Comparison of ENCODE assay signal across 16 mouse cellular contexts in the genomic region with DNA sequence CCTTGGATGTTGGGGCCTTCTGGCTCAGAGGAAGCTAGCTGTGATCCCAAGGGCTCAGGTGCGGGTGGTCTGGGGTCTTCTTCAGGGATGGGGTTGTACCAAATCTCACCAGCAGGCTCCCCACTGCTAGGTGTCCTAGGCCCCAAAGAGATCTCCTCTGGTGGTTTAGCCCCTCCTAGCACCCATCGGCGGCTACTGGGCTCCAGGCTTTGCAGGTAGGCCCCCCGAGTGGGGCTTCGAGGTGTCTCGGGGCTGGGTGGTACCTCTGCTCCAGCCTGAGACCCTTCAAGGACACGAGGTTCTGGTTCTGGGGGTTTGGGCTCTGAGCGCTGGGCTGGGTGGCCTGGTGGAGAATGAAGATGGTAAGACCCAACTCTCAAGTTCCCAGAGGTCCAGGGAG. TPM values are rescaled to one million over a fixed set of nuclear protein-coding genes. Genes with fewer than 3 reads are reported as not detected.
DNase-seq lines count a peak whose midpoint lies in the region; ATAC-seq and TF ChIP-seq lines count a peak whose summit lies in the region.
"Had no signal": no experiment of that assay in that cellular context is flagged by ENCODE, and none has a peak within 500 bp of the region (broad histone marks: within the 10 kb centered on the region; RNA-seq: fewer than 3 reads in every experiment).

No protein-coding gene starts in this region.

- 88% methylated on average over 8 of the region's 8 CpGs for WGBS in lung, embryonic 14.5 days
- 87% methylated on average over 8 of the region's 8 CpGs for WGBS in embryonic facial prominence, embryonic 14.5 days
- WGBS in liver, embryonic 12.5 days (ENCODE audit: insufficient replicate concordance): 82% methylated on average over 8 of the region's 8 CpGs

- H3K27ac ChIP-seq in lung, embryonic 14.5 days (ENCODE audit: low read depth): peak overlapping the region; percentile 94; the same call in 1 of the 2 replicates
- 0 out of 2 replicates have a peak overlapping the region, but pooled peaks have one; percentile 89 for H3K27ac ChIP-seq in embryonic facial prominence, embryonic 14.5 days (replicated peaks; ENCODE audit: low read depth, low read length)
- H3K27ac ChIP-seq in liver, embryonic 12.5 days: no peak overlapping the region
- H3K27ac ChIP-seq: hindbrain, embryonic 13.5 days; neural tube, embryonic 12.5 days had no signal

- H3K4me3 ChIP-seq in lung, embryonic 14.5 days (ENCODE audit: low read depth, low read length): peak overlapping the region; percentile 76
- H3K4me3 ChIP-seq in embryonic facial prominence, embryonic 14.5 days (ENCODE audit: low read depth, low read length): peak overlapping the region; percentile 69
- no peak overlapping the region for H3K4me3 ChIP-seq in liver, embryonic 12.5 days
- H3K4me3 ChIP-seq: megakaryocyte, embryonic 14.5 days had no signal

- H3K4me1 ChIP-seq in lung, embryonic 14.5 days (ENCODE audit: insufficient read depth): peaks cover 4% of the 10 kb centered on the region; the same call in 1 of the 2 replicates
- 0 out of 2 replicates have a peak, but pooled peaks cover 6% of the 10 kb centered on the region for H3K4me1 ChIP-seq in embryonic facial prominence, embryonic 14.5 days (ENCODE audit: control insufficient read depth, insufficient read depth, low read length)
- H3K4me1 ChIP-seq in liver, embryonic 12.5 days: 0 out of 2 replicates have a peak, but pooled peaks cover 3% of the 10 kb centered on the region

- peak overlapping the region; percentile 90 for H3K9ac ChIP-seq in lung, embryonic 14.5 days
- H3K9ac ChIP-seq in embryonic facial prominence, embryonic 14.5 days (ENCODE audit: low read depth, low read length): peak overlapping the region; percentile 87
- H3K9ac ChIP-seq in liver, embryonic 12.5 days: no peak overlapping the region
- H3K9ac ChIP-seq: neural tube, embryonic 12.5 days had no signal

- ATAC-seq in lung, embryonic 14.5 days (ENCODE audit: insufficient read depth): no peak
- ATAC-seq in embryonic facial prominence, embryonic 14.5 days (ENCODE audit: low read depth): no peak
- no peak for ATAC-seq in liver, embryonic 12.5 days
- no peak for ATAC-seq in inflammation-experienced regulatory T-cells, adult 6 months

- DNase-seq in gastrocnemius, postnatal 10 days: peak; percentile 11
- no peak for DNase-seq in gastrocnemius, postnatal 4 days (ENCODE audit: low spot score in 2 of 2)
- no peak for DNase-seq in lung, embryonic 14.5 days
- DNase-seq in lung, postnatal 25 days (ENCODE audit: low spot score): no peak
- no peak for DNase-seq in embryonic facial prominence, embryonic 14.5 days (ENCODE audit: low spot score)
- DNase-seq in adrenal gland, postnatal 14 days: no peak
- DNase-seq: adrenal gland, adult 8-10 months; cerebellum, adult 11 months; right cerebral cortex, postnatal 14 days had no signal

- no peak for TF ChIP-seq CTCF in lung, embryonic 14.5 days (IDR thresholded peaks at IDR 0.05; ENCODE audit: low read depth)

- H3K36me3 ChIP-seq in lung, embryonic 14.5 days (ENCODE audit: insufficient read depth): peaks cover 49% of the 10 kb centered on the region
- peaks cover 47% of the 10 kb centered on the region for H3K36me3 ChIP-seq in embryonic facial prominence, embryonic 14.5 days (ENCODE audit: control insufficient read depth, insufficient read depth, low read length)
- peaks cover 38% of the 10 kb centered on the region for H3K36me3 ChIP-seq in liver, embryonic 12.5 days

- no peaks in the 10 kb centered on the region for H3K9me3 ChIP-seq in lung, embryonic 14.5 days (ENCODE audit: low read depth, low read length)
- H3K9me3 ChIP-seq in embryonic facial prominence, embryonic 14.5 days (ENCODE audit: control insufficient read depth, low read length): no peaks in the 10 kb centered on the region
- H3K9me3 ChIP-seq in liver, embryonic 12.5 days (replicated peaks): no peaks in the 10 kb centered on the region
- H3K9me3 ChIP-seq: hindbrain, embryonic 13.5 days; megakaryocyte, embryonic 14.5 days; neural tube, embryonic 12.5 days had no signal

- peak overlapping the region; percentile 82 for H3K4me2 ChIP-seq in lung, embryonic 14.5 days
- H3K4me2 ChIP-seq in embryonic facial prominence, embryonic 14.5 days (ENCODE audit: low read depth, low read length): peak overlapping the region; percentile 74
- H3K4me2 ChIP-seq in liver, embryonic 12.5 days: peak overlapping the region; percentile 60; the same call in 1 of the 2 replicates

- no peaks in the 10 kb centered on the region for H3K27me3 ChIP-seq in lung, embryonic 14.5 days (ENCODE audit: insufficient read depth, low read length)
- H3K27me3 ChIP-seq in embryonic facial prominence, embryonic 14.5 days (replicated peaks; ENCODE audit: control insufficient read depth, insufficient read depth, low read length): no peaks in the 10 kb centered on the region
- peaks cover 55% of the 10 kb centered on the region for H3K27me3 ChIP-seq in liver, embryonic 12.5 days (replicated peaks)
- H3K27me3 ChIP-seq: neural tube, embryonic 12.5 days had no signal

RNA-seq across cellular contexts. Expression of a gene that starts 1.9 kb away (rescaled TPM):
- total RNA-seq in gastrocnemius, postnatal 10 days (2021): 10 to 100 TPM; 10.3 to 12.8 TPM
- 10 to 100 TPM; 19.6 to 20.9 TPM for total RNA-seq in gastrocnemius, postnatal 4 days (2021)
- 27.3 and 29.3 TPM in 2 replicates for polyA plus RNA-seq in lung, embryonic 14.5 days (2014; fragmentation: Nextera tagmentation; extraction: Ambion mirVana)
- polyA plus RNA-seq in embryonic facial prominence, embryonic 14.5 days (2014; fragmentation: Nextera tagmentation; extraction: Ambion mirVana): 19.6 and 20.6 TPM in 2 replicates
- polyA plus RNA-seq in liver, embryonic 12.5 days (2016; fragmentation: Nextera tagmentation; extraction: Ambion mirVana): 3.0 and 3.1 TPM in 2 replicates
- under 1 TPM in 2 of 3 experiments, not detected in 1; 0.60 to 0.83 TPM for polyA plus RNA-seq in inflammation-experienced regulatory T-cells, adult 6 months (2017; shearing (Covaris generic))
- 28.8 and 37.0 TPM in 2 replicates for total RNA-seq in adrenal gland, postnatal 14 days (2021)

RNA-seq across cellular contexts. Expression of a gene that starts 15.8 kb away (rescaled TPM):
- 10 to 100 TPM; 18.0 to 19.2 TPM for total RNA-seq in gastrocnemius, postnatal 10 days (2021)
- 10 to 100 TPM; 27.9 to 40.1 TPM for total RNA-seq in gastrocnemius, postnatal 4 days (2021)
- polyA plus RNA-seq in lung, embryonic 14.5 days (2014; fragmentation: Nextera tagmentation; extraction: Ambion mirVana): 33.2 and 33.3 TPM in 2 replicates
- polyA plus RNA-seq in embryonic facial prominence, embryonic 14.5 days (2014; fragmentation: Nextera tagmentation; extraction: Ambion mirVana): 42.7 and 42.8 TPM in 2 replicates
- polyA plus RNA-seq in liver, embryonic 12.5 days (2016; fragmentation: Nextera tagmentation; extraction: Ambion mirVana): 15.8 and 21.1 TPM in 2 replicates
- polyA plus RNA-seq in inflammation-experienced regulatory T-cells, adult 6 months (2017; shearing (Covaris generic)): 10 to 100 TPM; 52.8 to 69.0 (median 58.9) TPM
- 38.7 and 60.7 TPM in 2 replicates for total RNA-seq in adrenal gland, postnatal 14 days (2021)

RNA-seq across cellular contexts. Expression of a gene that starts 28.0 kb away (rescaled TPM):
- not detected for total RNA-seq in gastrocnemius, postnatal 10 days (2021)
- not detected for total RNA-seq in gastrocnemius, postnatal 4 days (2021)
- not detected in 2 replicates for polyA plus RNA-seq in lung, embryonic 14.5 days (2014; fragmentation: Nextera tagmentation; extraction: Ambion mirVana)
- polyA plus RNA-seq in embryonic facial prominence, embryonic 14.5 days (2014; fragmentation: Nextera tagmentation; extraction: Ambion mirVana): 0.08 TPM in 1 of 2 replicates, not detected in the other
- polyA plus RNA-seq in liver, embryonic 12.5 days (2016; fragmentation: Nextera tagmentation; extraction: Ambion mirVana): not detected in 2 replicates
- polyA plus RNA-seq in inflammation-experienced regulatory T-cells, adult 6 months (2017; shearing (Covaris generic)): not detected
- not detected in 2 replicates for total RNA-seq in adrenal gland, postnatal 14 days (2021)
- total RNA-seq: adrenal gland, adult 8-10 months; left cerebral cortex, postnatal 25 days had no signal
- polyA plus RNA-seq: C2C12; hindbrain, embryonic 13.5 days; neural tube, embryonic 12.5 days had no signal
